Mouse (Mus musculus): ENCODE measurements at regions not wholly inside any gene's neighbourhood (a gene's known extent, or its start where the extent isn't known, plus 50 kb on each side); places are given as distances from the start of the nearest gene placed in this dataset.

GRCm38 (mm10) chr6:76763852-76764251 lies 266.3 kb upstream of the Gm9008 start:
- Histone ChIP-seq H3K4me1 (ENCODE audit: control insufficient read depth in 2 of 2, insufficient read depth in 2 of 2, low read length in 2 of 2, poor library complexity in 1 of 2) (no peaks in the 10 kb centered on the region), H3K27ac (ENCODE audit: insufficient read depth, low read depth, low read length, poor library complexity, severe bottlenecking) (no peak overlapping the region), H3K36me3 (ENCODE audit: control insufficient read depth, insufficient read depth, low read length, poor library complexity, severe bottlenecking) (no peaks in the 10 kb centered on the region), H3K9ac (ENCODE audit: insufficient read depth, low read depth, low read length, poor library complexity, severe bottlenecking) (no peak overlapping the region), H3K4me3 (ENCODE audit: insufficient read depth in 1 of 2, low read depth in 1 of 2, low read length in 2 of 2, poor library complexity in 1 of 2, severe bottlenecking in 1 of 2) (no peak overlapping the region), H3K9me3 (ENCODE audit: control insufficient read depth, insufficient read depth, low read depth, low read length) (no peaks in the 10 kb centered on the region)
- TF ChIP-seq ZC3H11A (IDR thresholded peaks at IDR 0.05; ENCODE audit: borderline replicate concordance, low read depth, low read length), result no peak
- no peak for TF ChIP-seq MAFK (IDR thresholded peaks at IDR 0.05; ENCODE audit: insufficient read depth, low read depth, low read length)
- no peak for TF ChIP-seq HCFC1 (IDR thresholded peaks at IDR 0.05; ENCODE audit: borderline replicate concordance, insufficient read depth, low read length)
- no peak for TF ChIP-seq ZNF384 (IDR thresholded peaks at IDR 0.05; ENCODE audit: low read depth, low read length)
- TF ChIP-seq CHD2 (IDR thresholded peaks at IDR 0.05; ENCODE audit: low read depth, low read length), result no peak
- no peak for DNase-seq (ENCODE audit: low read depth, low spot score)
- in situ Hi-C loops (cut with MboI; ENCODE audit: low sequenced_read_pairs in 2 of 2, unreplicated experiment in 2 of 2), result no loop called here

GRCm38 (mm10) chr6:76754867-76755266 lies 257.3 kb upstream of the Gm9008 start:
- TF ChIP-seq ZNF384 (IDR thresholded peaks at IDR 0.05; ENCODE audit: low read depth, low read length), result no peak
- no peak for TF ChIP-seq MAFK (IDR thresholded peaks at IDR 0.05; ENCODE audit: insufficient read depth, low read depth, low read length)
- TF ChIP-seq CHD2 (IDR thresholded peaks at IDR 0.05; ENCODE audit: low read depth, low read length), result no peak
- no peak for TF ChIP-seq HCFC1 (IDR thresholded peaks at IDR 0.05; ENCODE audit: borderline replicate concordance, insufficient read depth, low read length)
- TF ChIP-seq ZC3H11A (IDR thresholded peaks at IDR 0.05; ENCODE audit: borderline replicate concordance, low read depth, low read length), result no peak
- peak; percentile 2 for DNase-seq (ENCODE audit: low read depth, low spot score)
- H3K36me3 ChIP-seq (ENCODE audit: control insufficient read depth, insufficient read depth, low read length, poor library complexity, severe bottlenecking), result no peaks in the 10 kb centered on the region
- H3K4me3 ChIP-seq (ENCODE audit: insufficient read depth in 1 of 2, low read depth in 1 of 2, low read length in 2 of 2, poor library complexity in 1 of 2, severe bottlenecking in 1 of 2), result no peak overlapping the region
- no peak overlapping the region for H3K9ac ChIP-seq (ENCODE audit: insufficient read depth, low read depth, low read length, poor library complexity, severe bottlenecking)
- H3K27ac ChIP-seq (ENCODE audit: insufficient read depth, low read depth, low read length, poor library complexity, severe bottlenecking), result no peak overlapping the region
- no peaks in the 10 kb centered on the region for H3K9me3 ChIP-seq (ENCODE audit: control insufficient read depth, insufficient read depth, low read depth, low read length)
- in situ Hi-C loops (cut with MboI; ENCODE audit: low sequenced_read_pairs in 2 of 2, unreplicated experiment in 2 of 2), result no loop called here
- no peaks in the 10 kb centered on the region for H3K4me1 ChIP-seq (ENCODE audit: control insufficient read depth in 2 of 2, insufficient read depth in 2 of 2, low read length in 2 of 2, poor library complexity in 1 of 2)
